Mouse (Mus musculus) ES-E14 (cell line): Measurements from ENCODE around the gene S1pr2. TPM values are rescaled to one million over a fixed set of nuclear protein-coding genes. Genes with fewer than 3 reads are reported as not detected.

Experiments
- DNase-seq: peaks from one replicate; pipeline ENCODE4 v3.0.0-alpha.2; 2013; ENCODE audit warnings: low read depth, low spot score
- H3K27ac ChIP-seq: 2 replicates; pipeline ENCODE4 v1.5.1; 2012; ENCODE audit warnings: low read depth, mild to moderate bottlenecking, low read length, moderate library complexity, mixed read lengths; ENCODE audit not compliant: poor library complexity, insufficient read depth, severe bottlenecking
- H3K36me3 ChIP-seq: 2 replicates; pipeline ENCODE4 v1.6.1; 2012; ENCODE audit warnings: mild to moderate bottlenecking, low read length, moderate library complexity, mixed read lengths; ENCODE audit not compliant: control insufficient read depth, poor library complexity, insufficient read depth, severe bottlenecking
- H3K4me1 ChIP-seq, 2 experiments: fragments of 150-350 bp in 1 of 2; sonication (generic) in 1 of 2; 2 replicates each; pipeline ENCODE4 v1.6.1; 2012; ENCODE audit warnings: low read length in 2 of 2, mild to moderate bottlenecking in 1 of 2, mixed read lengths in 1 of 2; ENCODE audit not compliant: control insufficient read depth in 2 of 2, insufficient read depth in 2 of 2, poor library complexity in 1 of 2
- H3K4me3 ChIP-seq, 2 experiments: fragments of 150-350 bp in 1 of 2; sonication (generic) in 1 of 2; 2 replicates each; pipeline ENCODE4 v1.5.1; 2012; ENCODE audit warnings: low read length in 2 of 2, low read depth in 1 of 2, mild to moderate bottlenecking in 1 of 2, mixed read lengths in 1 of 2; ENCODE audit not compliant: insufficient read depth in 1 of 2, poor library complexity in 1 of 2, severe bottlenecking in 1 of 2
- H3K9ac ChIP-seq: 2 replicates; pipeline ENCODE4 v1.6.1; 2012; ENCODE audit warnings: low read depth, mild to moderate bottlenecking, low read length, mixed read lengths; ENCODE audit not compliant: poor library complexity, insufficient read depth, severe bottlenecking
- H3K9me3 ChIP-seq: fragments of 150-350 bp; sonication (generic); 2 replicates; pipeline ENCODE4 v1.6.1; 2012; ENCODE audit warnings: low read depth, mild to moderate bottlenecking, low read length; ENCODE audit not compliant: control insufficient read depth, insufficient read depth
- CHD2 ChIP-seq: IDR thresholded peaks from 2 replicates; pipeline ENCODE4 v1.6.1; 2014; ENCODE audit warnings: mild to moderate bottlenecking, low read depth, low read length, inconsistent platforms
- HCFC1 ChIP-seq: IDR thresholded peaks from 2 replicates; pipeline ENCODE4 v1.6.1; 2012; ENCODE audit warnings: low read length, inconsistent platforms, borderline replicate concordance; ENCODE audit not compliant: insufficient read depth
- MAFK ChIP-seq: IDR thresholded peaks from 2 replicates; pipeline ENCODE4 v1.6.1; 2014; ENCODE audit warnings: mild to moderate bottlenecking, low read depth, low read length, inconsistent platforms; ENCODE audit not compliant: insufficient read depth
- ZC3H11A ChIP-seq: IDR thresholded peaks from 2 replicates; pipeline ENCODE4 v1.6.1; 2012; ENCODE audit warnings: low read depth, mild to moderate bottlenecking, inconsistent platforms, low read length, borderline replicate concordance
- ZNF384 ChIP-seq: IDR thresholded peaks from 2 replicates; pipeline ENCODE4 v1.6.1; 2012; ENCODE audit warnings: low read depth, low read length, inconsistent platforms
- in situ Hi-C, 2 experiments: fragments of 600-800 bp; cut with MboI; formaldehyde crosslinking; loops; one replicate each; pipeline ENCODE4 v1.15.1; 2025; ENCODE audit warnings: low sequenced_read_pairs in 2 of 2, inconsistent platforms in 1 of 2; ENCODE audit not compliant: unreplicated experiment in 2 of 2
- total RNA-seq: library from RNA; depleted of rRNA; stranded (reverse); fragments of 300-350 nt; gene quantifications from 2 replicates; pipeline ENCODE4 v1.2.3, GENCODE M21; 2012

S1pr2 gene
- total RNA-seq, 1 experiment, result 35.7 TPM

GRCm38 (mm10) chr9:20978409-20979095 is 2.0 kb upstream of the S1pr2 start:
- Histone ChIP-seq H3K27ac (peak overlapping the region; percentile 95), H3K36me3 (no peaks in the 10 kb centered on the region), H3K4me1 (peaks cover 19 to 28% of the 10 kb centered on the region in 2 experiments), H3K9me3 (no peaks in the 10 kb centered on the region), H3K4me3 (peak overlapping the region in 1 of 2 experiments; percentile 2; a peak in 1 of 4 replicates), H3K9ac (peak overlapping the region; percentile 36; the same call in 1 of the 2 replicates)
- no peak for DNase-seq
- TF ChIP-seq HCFC1 (no peak), CHD2 (no peak), ZC3H11A (no peak)
- in situ Hi-C loops, result no loop called here

- H3K9me3 ChIP-seq, result no peaks in the 10 kb centered on the region
- no peak for TF ChIP-seq HCFC1
- peak; percentile 40; the same call in 1 of the 2 replicates for TF ChIP-seq CHD2
- TF ChIP-seq ZNF384, result no peak
- no peak for TF ChIP-seq MAFK
- no peak for TF ChIP-seq ZC3H11A
- in situ Hi-C loops, result no loop called here
- peak; percentile 45 for DNase-seq
- H3K9ac ChIP-seq, result peak overlapping the region; percentile 83
- H3K4me3 ChIP-seq, result peak overlapping the region; percentile 86 to 91
- H3K27ac ChIP-seq, result peak overlapping the region; percentile 95
- peaks cover 25 to 27% of the 10 kb centered on the region in 2 experiments for H3K4me1 ChIP-seq
- H3K36me3 ChIP-seq, result 0 out of 2 replicates have a peak, but pooled peaks cover 4% of the 10 kb centered on the region
These were observed 544 bp upstream of the S1pr2 start for GRCm38 (mm10) chr9:20976961-20977689.

- Histone ChIP-seq H3K4me1 (peaks cover 26 to 30% of the 10 kb centered on the region in 2 experiments), H3K27ac (peak overlapping the region; percentile 95), H3K9me3 (no peaks in the 10 kb centered on the region), H3K36me3 (0 out of 2 replicates have a peak, but pooled peaks cover 4% of the 10 kb centered on the region), H3K9ac (peak overlapping the region; percentile 83), H3K4me3 (peak overlapping the region; percentile 86 to 91)
- no peak for DNase-seq
- TF ChIP-seq ZNF384, result no peak
- TF ChIP-seq CHD2, result no peak
- TF ChIP-seq HCFC1, result no peak
- TF ChIP-seq MAFK, result no peak
- TF ChIP-seq ZC3H11A, result no peak
- in situ Hi-C loops, result no loop called here
These were observed 958 bp downstream of the S1pr2 start for GRCm38 (mm10) chr9:20975431-20976215.

GRCm38 (mm10) chr9:20973682-20974075 is 2.9 kb downstream of the S1pr2 start:
- no peak for DNase-seq
- TF ChIP-seq HCFC1 (no peak), ZC3H11A (no peak), ZNF384 (no peak), MAFK (no peak), CHD2 (no peak)
- H3K4me1 ChIP-seq, result peaks cover 17 to 27% of the 10 kb centered on the region in 2 experiments
- no peak overlapping the region for H3K27ac ChIP-seq
- H3K9ac ChIP-seq, result no peak overlapping the region
- H3K36me3 ChIP-seq, result peaks cover 10% of the 10 kb centered on the region; the same call in 1 of the 2 replicates
- no peaks in the 10 kb centered on the region for H3K9me3 ChIP-seq
- in situ Hi-C loops, result no loop called here
- H3K4me3 ChIP-seq, result no peak overlapping the region
